Mouse (Mus musculus) liver, adult (tissue): ENCODE data around the gene Cyp21a1.
A peak's percentile ranks its signal among the peaks of the same experiment; 100 is the strongest.

ENCODE experiments used
- GATA4 ChIP-seq: IDR thresholded peaks from 2 replicates; pipeline ENCODE4 v1.6.1; 2014; ENCODE audit warnings: mild to moderate bottlenecking, low read length; ENCODE audit not compliant: insufficient replicate concordance

The Cyp21a1 gene

GRCm38 (mm10) chr17:34808599-34809205 lies 4.3 kb upstream of the Cyp21a1 start:
- TF ChIP-seq GATA4, result peak; percentile 100

GRCm38 (mm10) chr17:34807176-34807575 lies 2.8 kb upstream of the Cyp21a1 start:
- no peak for TF ChIP-seq GATA4

- TF ChIP-seq GATA4, result no peak
These were observed 656 bp upstream of the Cyp21a1 start for GRCm38 (mm10) chr17:34804871-34805562.

GRCm38 (mm10) chr17:34799531-34799925 lies 4.8 kb downstream of the Cyp21a1 start:
- TF ChIP-seq GATA4, result no peak

GRCm38 (mm10) chr17:34798866-34799530 lies 5.4 kb downstream of the Cyp21a1 start:
- no peak for TF ChIP-seq GATA4

- TF ChIP-seq GATA4, result no peak
These were observed 7.8 kb downstream of the Cyp21a1 start for GRCm38 (mm10) chr17:34796311-34797140.

GRCm38 (mm10) chr17:34795633-34796032 lies 8.7 kb downstream of the Cyp21a1 start:
- no peak for TF ChIP-seq GATA4

GRCm38 (mm10) chr17:34795016-34795415 lies 9.3 kb downstream of the Cyp21a1 start:
- TF ChIP-seq GATA4, result no peak

- no peak for TF ChIP-seq GATA4
These were observed 26.6 kb downstream of the Cyp21a1 start for GRCm38 (mm10) chr17:34777680-34778325.

GRCm38 (mm10) chr17:34761471-34761870 lies 42.9 kb downstream of the Cyp21a1 start:
- no peak for TF ChIP-seq GATA4
